Mouse (Mus musculus) limb, embryonic 11.5 days (tissue): ENCODE measurements around the gene 1700017B05Rik. TPM values are rescaled to one million over a fixed set of nuclear protein-coding genes. Genes with fewer than 3 reads are reported as not detected.

Experiments used
- ATAC-seq: fragments of 200-750 bp; cut with Nextera tagmentation; 2 replicates; pipeline ENCODE4 v1.8.0; 2017; ENCODE audit warnings: low read depth; ENCODE audit not compliant: insufficient number of reproducible peaks, low FRiP score, low TSS enrichment
- DNase-seq: peaks from one replicate; pipeline ENCODE4 v3.0.0-alpha.2; 2015; ENCODE audit warnings: low spot score
- H3K27ac ChIP-seq: fragments of 300-500 bp; sonication (generic); replicated peaks from 2 replicates; pipeline ENCODE4 v1.5.1; 2014; ENCODE audit warnings: low read depth, mild to moderate bottlenecking, low read length
- H3K27me3 ChIP-seq: fragments of 300-500 bp; sonication (generic); 2 replicates; pipeline ENCODE4 v1.6.1; 2014; ENCODE audit warnings: mild to moderate bottlenecking, low read length, mixed read lengths; ENCODE audit not compliant: control insufficient read depth, insufficient read depth
- H3K36me3 ChIP-seq: fragments of 300-500 bp; sonication (generic); 2 replicates; pipeline ENCODE4 v1.6.1; 2014; ENCODE audit warnings: mild to moderate bottlenecking, low read length, moderate library complexity, mixed read lengths; ENCODE audit not compliant: control insufficient read depth, insufficient read depth
- H3K4me1 ChIP-seq: fragments of 300-500 bp; sonication (generic); 2 replicates; pipeline ENCODE4 v1.6.1; 2014; ENCODE audit warnings: low read length, mixed read lengths; ENCODE audit not compliant: control insufficient read depth, insufficient read depth
- H3K4me2 ChIP-seq: fragments of 300-500 bp; sonication (generic); 2 replicates; pipeline ENCODE4 v1.6.1; 2014; ENCODE audit warnings: low read depth, mild to moderate bottlenecking, moderate library complexity; ENCODE audit not compliant: severe bottlenecking
- H3K4me3 ChIP-seq: fragments of 300-500 bp; sonication (generic); 2 replicates; pipeline ENCODE4 v1.5.1; 2014; ENCODE audit warnings: low read depth, low read length
- H3K9ac ChIP-seq: fragments of 300-500 bp; sonication (generic); 2 replicates; pipeline ENCODE4 v1.6.1; 2014; ENCODE audit warnings: mild to moderate bottlenecking, low read length
- H3K9me3 ChIP-seq: fragments of 300-500 bp; sonication (generic); 2 replicates; pipeline ENCODE4 v1.6.1; 2016; ENCODE audit warnings: low read length; ENCODE audit not compliant: control insufficient read depth
- WGBS: fragments of 180-500 bp; shearing (Covaris S2); extraction: QIAGEN DNeasy Blood & Tissue Kit; methylation state at CpG from one replicate; pipeline ENCODE4 v1.1.7; 2014; 5-methylcytosine and 5-hydroxymethylcytosine counted together
- polyA plus RNA-seq: library from polyadenylated mRNA; unstranded; fragments of >200 nt; fragmentation: Nextera tagmentation; extraction: Ambion mirVana; gene quantifications from 2 replicates; pipeline ENCODE4 v1.2.1, GENCODE M21; 2014

The 1700017B05Rik gene
- polyA plus RNA-seq, 1 experiment from 2014 or later: 13.9 TPM

- no peak overlapping the region for H3K9ac ChIP-seq
- H3K4me3 ChIP-seq: no peak overlapping the region
- no peak for DNase-seq
- H3K36me3 ChIP-seq: peaks cover 3% of the 10 kb centered on the region; the same call in 1 of the 2 replicates
- ATAC-seq: no peak
- WGBS: 84% methylated on average over 7 of the region's 7 CpGs
- no peak overlapping the region for H3K4me2 ChIP-seq
- no peaks in the 10 kb centered on the region for H3K9me3 ChIP-seq
- H3K4me1 ChIP-seq: no peaks in the 10 kb centered on the region
- no peaks in the 10 kb centered on the region for H3K27me3 ChIP-seq
- H3K27ac ChIP-seq: no peak overlapping the region
Observed at GRCm38 (mm10) chr9:57248030-57248942, 14.1 kb downstream of the 1700017B05Rik start.

GRCm38 (mm10) chr9:57247201-57247671 lies 15.2 kb downstream of the 1700017B05Rik start:
- ATAC-seq: no peak
- H3K9me3 ChIP-seq: no peaks in the 10 kb centered on the region
- DNase-seq: no peak
- H3K27ac ChIP-seq: no peak overlapping the region
- WGBS: 65% methylated on average over 8 of the region's 8 CpGs
- no peak overlapping the region for H3K4me2 ChIP-seq
- no peak overlapping the region for H3K9ac ChIP-seq
- no peaks in the 10 kb centered on the region for H3K27me3 ChIP-seq
- H3K4me3 ChIP-seq: no peak overlapping the region
- H3K36me3 ChIP-seq: no peaks in the 10 kb centered on the region
- no peaks in the 10 kb centered on the region for H3K4me1 ChIP-seq

- 88% methylated on average over 5 of the region's 5 CpGs for WGBS
- Histone ChIP-seq H3K27ac (no peak overlapping the region), H3K9ac (no peak overlapping the region), H3K4me3 (no peak overlapping the region), H3K9me3 (no peaks in the 10 kb centered on the region), H3K36me3 (no peaks in the 10 kb centered on the region), H3K4me2 (no peak overlapping the region), H3K4me1 (no peaks in the 10 kb centered on the region), H3K27me3 (no peaks in the 10 kb centered on the region)
- ATAC-seq (no peak), DNase-seq (no peak)
Observed at GRCm38 (mm10) chr9:57246482-57246881, 15.9 kb downstream of the 1700017B05Rik start.

- DNase-seq (no peak), ATAC-seq (no peak)
- H3K4me2 ChIP-seq: no peak overlapping the region
- H3K4me3 ChIP-seq: no peak overlapping the region
- 27% methylated on average over 7 of the region's 7 CpGs for WGBS
- H3K9ac ChIP-seq: no peak overlapping the region
- no peak overlapping the region for H3K27ac ChIP-seq
- 0 out of 2 replicates have a peak, but pooled peaks cover under 1% of the 10 kb centered on the region for H3K4me1 ChIP-seq
- no peaks in the 10 kb centered on the region for H3K9me3 ChIP-seq
- no peaks in the 10 kb centered on the region for H3K27me3 ChIP-seq
- no peaks in the 10 kb centered on the region for H3K36me3 ChIP-seq
Observed at GRCm38 (mm10) chr9:57244106-57244685, 18.2 kb downstream of the 1700017B05Rik start.

- Histone ChIP-seq H3K4me2 (no peak overlapping the region), H3K27ac (no peak overlapping the region), H3K9ac (no peak overlapping the region)
Observed at GRCm38 (mm10) chr9:57242916-57243315, 19.5 kb downstream of the 1700017B05Rik start.

GRCm38 (mm10) chr9:57241111-57241510 lies 21.3 kb downstream of the 1700017B05Rik start:
- H3K27me3 ChIP-seq: no peaks in the 10 kb centered on the region
- H3K9me3 ChIP-seq: no peaks in the 10 kb centered on the region
- no peak for DNase-seq
- no peak overlapping the region for H3K9ac ChIP-seq
- no peaks in the 10 kb centered on the region for H3K36me3 ChIP-seq
- ATAC-seq: no peak
- no peak overlapping the region for H3K4me3 ChIP-seq
- no peak overlapping the region for H3K27ac ChIP-seq
- 0 out of 2 replicates have a peak, but pooled peaks cover 2% of the 10 kb centered on the region for H3K4me1 ChIP-seq
- WGBS: 86% methylated on average over 5 of the region's 5 CpGs
- no peak overlapping the region for H3K4me2 ChIP-seq

More at GRCm38 (mm10) chr9:57242916-57243315, 19.5 kb downstream of the 1700017B05Rik start:
- Histone ChIP-seq H3K36me3 (no peaks in the 10 kb centered on the region), H3K9me3 (no peaks in the 10 kb centered on the region), H3K27me3 (no peaks in the 10 kb centered on the region), H3K4me3 (no peak overlapping the region), H3K4me1 (0 out of 2 replicates have a peak, but pooled peaks cover 2% of the 10 kb centered on the region)
- WGBS: 46% methylated on average over 5 of the region's 5 CpGs
- no peak for DNase-seq
- no peak for ATAC-seq

- no peak overlapping the region for H3K9ac ChIP-seq
- H3K27me3 ChIP-seq: no peaks in the 10 kb centered on the region
- H3K36me3 ChIP-seq: no peaks in the 10 kb centered on the region
- H3K27ac ChIP-seq: no peak overlapping the region
- WGBS: 88% methylated on average over 2 of the region's 2 CpGs
- DNase-seq (no peak), ATAC-seq (no peak)
- no peak overlapping the region for H3K4me2 ChIP-seq
- 0 out of 2 replicates have a peak, but pooled peaks cover 2% of the 10 kb centered on the region for H3K4me1 ChIP-seq
- no peaks in the 10 kb centered on the region for H3K9me3 ChIP-seq
- no peak overlapping the region for H3K4me3 ChIP-seq
Observed at GRCm38 (mm10) chr9:57238220-57238619, 24.2 kb downstream of the 1700017B05Rik start.

- Histone ChIP-seq H3K9ac (no peak overlapping the region), H3K4me1 (0 out of 2 replicates have a peak, but pooled peaks cover 2% of the 10 kb centered on the region), H3K27me3 (no peaks in the 10 kb centered on the region), H3K27ac (no peak overlapping the region), H3K4me3 (no peak overlapping the region), H3K4me2 (no peak overlapping the region), H3K36me3 (no peaks in the 10 kb centered on the region), H3K9me3 (no peaks in the 10 kb centered on the region)
- ATAC-seq (no peak), DNase-seq (no peak)
- WGBS: 77% methylated on average over 5 of the region's 5 CpGs
Observed at GRCm38 (mm10) chr9:57237705-57238104, 24.7 kb downstream of the 1700017B05Rik start.
